Mouse (Mus musculus): ENCODE results near the gene Fgfr2.

- TF ChIP-seq CTCF (conservative IDR thresholded peaks at IDR 0.05; ENCODE audit: low read length), result no peak
- no peak for TF ChIP-seq NANOG (IDR thresholded peaks at IDR 0.05; ENCODE audit: borderline replicate concordance, low read length)
Observed at GRCm38 (mm10) chr7:131037083-131037482, 2086.1 kb downstream of the Fgfr2 start.

Measured in E14TG2a.4 (cell line).